Comparison of ENCODE assay signal across 20 mouse cellular contexts in genomic region chr3:79848841-79849240, GRCm38 (mm10). TPM values are rescaled to one million over a fixed set of nuclear protein-coding genes. Genes with fewer than 3 reads are reported as not detected.
"Had no signal": no experiment of that assay in that cellular context is flagged by ENCODE, and none has a peak within 500 bp of the region (broad histone marks: within the 10 kb centered on the region; RNA-seq: fewer than 3 reads in every experiment).

No protein-coding gene starts in this region.

- H3K4me2 ChIP-seq: kidney, embryonic 15.5 days; limb, embryonic 13.5 days; liver, embryonic 12.5 days; neural tube, embryonic 12.5 days; stomach, embryonic 15.5 days had no signal

- H3K4me3 ChIP-seq: kidney, embryonic 15.5 days; limb, embryonic 13.5 days; liver, embryonic 12.5 days; midbrain, embryonic 10.5 days; myocyte; neural tube, embryonic 12.5 days; stomach, embryonic 15.5 days had no signal

- H3K27ac ChIP-seq: kidney, embryonic 15.5 days; limb, embryonic 13.5 days; liver, embryonic 12.5 days; midbrain, embryonic 10.5 days; neural tube, embryonic 12.5 days; stomach, embryonic 15.5 days had no signal

- H3K9ac ChIP-seq: kidney, embryonic 15.5 days; limb, embryonic 13.5 days; liver, embryonic 12.5 days; neural tube, embryonic 12.5 days; stomach, embryonic 15.5 days had no signal

- H3K36me3 ChIP-seq: kidney, embryonic 15.5 days; limb, embryonic 13.5 days; liver, embryonic 12.5 days; midbrain, embryonic 10.5 days; neural tube, embryonic 12.5 days; stomach, embryonic 15.5 days had no signal

- DNase-seq: kidney, postnatal 14 days; layer of hippocampus, adult 9-11 months; layer of hippocampus, postnatal 36 days; left cerebral cortex, postnatal 4 days; lung, adult 2 months; lung, postnatal 36 days; midbrain, embryonic 14.5 days; right cerebral cortex, postnatal 4 days; thymus, adult 18-20 months; thymus, postnatal 14 days had no signal

- H3K27me3 ChIP-seq: kidney, embryonic 15.5 days; limb, embryonic 13.5 days; liver, embryonic 12.5 days; neural tube, embryonic 12.5 days; stomach, embryonic 15.5 days had no signal

- H3K4me1 ChIP-seq: limb, embryonic 13.5 days; neural tube, embryonic 12.5 days; stomach, embryonic 15.5 days had no signal

- ATAC-seq: hindbrain, embryonic 16.5 days; inflammation-experienced regulatory T-cells, adult 6 months had no signal

- H3K9me3 ChIP-seq: kidney, embryonic 15.5 days; limb, embryonic 13.5 days; liver, embryonic 12.5 days; midbrain, embryonic 10.5 days; neural tube, embryonic 12.5 days; stomach, embryonic 15.5 days had no signal

RNA-seq across cellular contexts. Expression of gene Fam198b, which starts 35.5 kb away (rescaled TPM):
- total RNA-seq: neutrophil, adult 5-6 weeks had no signal
